Mouse (Mus musculus) cerebellum, postnatal 36 days (tissue): ENCODE data around the gene Atcay.
"Not testable (repeated sequence)": the region's sequence is repeated elsewhere in the genome, so short reads cannot be mapped to it uniquely, and the experiment has no call there.

Experiments
- DNase-seq, 2 experiments: peaks; one replicate each; pipeline ENCODE4 v3.0.0; 2021 to 2022; ENCODE audit warnings: mixed read lengths in 2 of 2

Gene Atcay

GRCm38 (mm10) chr10:81177958-81178712 is 52.5 kb downstream of the Atcay start:
- DNase-seq = peak in 1 of 2 experiments; percentile 27

- DNase-seq = peak; percentile 52 to 54
These were observed 53.1 kb downstream of the Atcay start for GRCm38 (mm10) chr10:81177491-81177925.

GRCm38 (mm10) chr10:81176466-81177271 is 54.0 kb downstream of the Atcay start, which contains the start of gene Eef2:
Gene Eef2, plus strand, starts transcription at chr10:81176631.
- peak; percentile 100 for DNase-seq

- DNase-seq = no peak
These were observed 54.6 kb downstream of the Atcay start for GRCm38 (mm10) chr10:81175936-81176465.

- not testable (repeated sequence) for DNase-seq
These were observed 55.3 kb downstream of the Atcay start for GRCm38 (mm10) chr10:81175345-81175701.

- peak; percentile 93 to 97 for DNase-seq
These were observed 55.9 kb downstream of the Atcay start for GRCm38 (mm10) chr10:81174617-81175344.

GRCm38 (mm10) chr10:81173132-81173531 is 57.5 kb downstream of the Atcay start:
- DNase-seq = peak; percentile 86

GRCm38 (mm10) chr10:81169411-81169900 is 61.2 kb downstream of the Atcay start:
- DNase-seq = peak in 1 of 2 experiments; percentile 35

GRCm38 (mm10) chr10:81168521-81169244 is 62.0 kb downstream of the Atcay start:
- peak; percentile 76 to 83 for DNase-seq

GRCm38 (mm10) chr10:81168087-81168431 is 62.6 kb downstream of the Atcay start:
- no peak for DNase-seq

GRCm38 (mm10) chr10:81167200-81168086 is 63.2 kb downstream of the Atcay start, which contains the start of gene Pias4:
Gene Pias4, minus strand, starts transcription at chr10:81167923.
- DNase-seq = peak; percentile 100

- DNase-seq = peak; percentile 66 to 71
These were observed 65.5 kb downstream of the Atcay start for GRCm38 (mm10) chr10:81165118-81165517.

GRCm38 (mm10) chr10:81162318-81162652 is 68.3 kb downstream of the Atcay start:
- no peak for DNase-seq

- no peak for DNase-seq
These were observed 68.9 kb downstream of the Atcay start for GRCm38 (mm10) chr10:81161602-81162317.

GRCm38 (mm10) chr10:81154736-81155135 is 75.9 kb downstream of the Atcay start:
- DNase-seq = no peak
